Mouse (Mus musculus) mammary gland, adult 2 months (tissue): ENCODE results near the gene Ssbp2. TPM values are rescaled to one million over a fixed set of nuclear protein-coding genes. Genes with fewer than 3 reads are reported as not detected.

Experiments
- polyA plus RNA-seq: library from polyadenylated mRNA; depleted of rRNA; stranded (reverse); fragments of >200 nt; gene quantifications from 2 replicates; pipeline ENCODE4 v1.2.3, GENCODE M21; 2012; ENCODE audit warnings: low replicate concordance; rRNA removed

Ssbp2 gene
- polyA plus RNA-seq = 11.2 and 24.8 TPM in 2 replicates

GRCm38 (mm10) chr13:91459896-91460620 is at the start of gene Ssbp2:
Ssbp2 (plus strand) TSS chr13:91460283.

DNA sequence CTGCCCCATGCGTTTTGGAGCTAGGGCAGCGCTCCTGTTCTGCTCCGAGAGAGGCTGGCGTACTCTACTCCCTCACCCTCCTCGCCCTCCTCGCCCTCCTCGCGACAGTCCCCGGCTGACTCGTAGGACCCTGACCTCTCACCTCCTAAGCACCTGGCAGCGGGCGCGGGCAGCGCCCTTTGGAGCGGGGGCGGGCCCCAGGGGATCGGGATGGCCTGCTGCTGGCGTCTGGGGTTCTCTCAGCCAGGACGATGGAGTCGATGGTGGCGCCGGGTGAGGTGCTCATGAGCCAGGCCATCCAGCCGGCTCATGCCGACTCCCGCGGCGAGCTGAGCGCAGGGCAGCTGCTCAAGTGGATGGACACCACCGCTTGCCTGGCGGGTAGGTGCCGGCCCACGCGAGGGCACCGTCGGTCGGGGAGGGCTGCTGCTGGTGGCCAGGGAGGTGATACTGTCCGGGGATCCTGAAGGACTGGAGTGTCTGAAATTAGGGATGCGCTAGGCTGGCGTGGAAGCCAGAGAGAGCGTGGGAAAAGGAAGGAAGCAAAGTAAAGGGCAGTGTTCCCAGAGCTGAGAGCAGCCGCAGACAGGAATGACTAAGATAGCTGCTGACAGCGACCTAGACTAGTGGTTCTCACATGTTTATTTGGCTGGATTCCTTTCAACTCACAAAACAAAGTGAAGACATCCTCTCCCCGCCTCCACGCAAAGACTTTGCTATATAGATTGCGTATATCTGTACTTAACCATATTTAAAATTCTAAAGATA is 281.4 kb downstream of the Ssbp2 start, which contains the start of gene Acot12:
Gene Acot12 (plus strand): TSS at position 233 of the 768 bp plus-strand sequence.

Other genes starting within 250 kb of the Ssbp2 start
- gene Atg10, start 236.3 kb upstream of the Ssbp2 start, polyA plus RNA-seq = 0.78 and 5.7 TPM in 2 replicates